Mouse (Mus musculus): ENCODE results near the gene Aldh6a1. TPM values are rescaled to one million over a fixed set of nuclear protein-coding genes. Genes with fewer than 3 reads are reported as not detected.

Aldh6a1 gene
- total RNA-seq, 2 experiments from 2014 or later, result 45.7 to 45.8 TPM

Other genes starting within 250 kb of the Aldh6a1 start
- 10 to 100 TPM; 21.0 to 24.1 TPM for gene Elmsan1, start 232.1 kb downstream of the Aldh6a1 start, total RNA-seq (2021)
- gene Ptgr2, start 165.8 kb downstream of the Aldh6a1 start, total RNA-seq (2021), result 10 to 100 TPM; 38.2 to 40.3 TPM
- gene Zfp410, start 134.2 kb downstream of the Aldh6a1 start, total RNA-seq (2021), result 10 to 100 TPM; 38.5 to 42.4 TPM
- gene Coq6, start 89.3 kb downstream of the Aldh6a1 start, total RNA-seq (2021), result 10 to 100 TPM; 24.6 to 25.3 TPM
- 10 to 100 TPM; 11.1 to 12.1 TPM for gene Fam161b, start 89.2 kb downstream of the Aldh6a1 start, total RNA-seq (2021)
- 10 to 100 TPM; 22.9 to 25.2 TPM for gene Entpd5, start 42.0 kb downstream of the Aldh6a1 start, total RNA-seq (2021)
- 10 to 100 TPM; 12.4 to 12.5 TPM for gene Bbof1, start 41.9 kb downstream of the Aldh6a1 start, total RNA-seq (2021)
- 10 to 100 TPM; 13.9 to 14.9 TPM for gene Rnf113a2, start 33.8 kb downstream of the Aldh6a1 start, total RNA-seq (2021)
- 10 to 100 TPM; 22.6 to 24.1 TPM for gene Lin52, start 418 bp upstream of the Aldh6a1 start, total RNA-seq (2021)
- gene Vsx2, start 118.8 kb upstream of the Aldh6a1 start, total RNA-seq (2021), result under 1 TPM in 1 of 2 experiments, not detected in 1; 0.12 TPM
- gene Abcd4, start 166.4 kb upstream of the Aldh6a1 start, total RNA-seq (2021), result 10 to 100 TPM; 12.6 to 15.2 TPM
- gene Vrtn, start 190.0 kb upstream of the Aldh6a1 start, total RNA-seq (2021), result not detected
- gene Syndig1l, start 247.8 kb upstream of the Aldh6a1 start, total RNA-seq (2021), result 1 to 10 TPM; 6.4 to 8.6 TPM

Measured in layer of hippocampus, postnatal 36 days (tissue).